Mouse (Mus musculus) lung, postnatal 36 days (tissue): ENCODE data around the gene Cd151.
A peak's percentile ranks its signal among the peaks of the same experiment; 100 is the strongest.
"Not testable (repeated sequence)": the region's sequence is repeated elsewhere in the genome, so short reads cannot be mapped to it uniquely, and the experiment has no call there.

Experiments used
- DNase-seq: peaks from one replicate; pipeline ENCODE4 v3.0.0; 2022; ENCODE audit warnings: mixed read lengths

Cd151 gene

GRCm38 (mm10) chr7:141436523-141436892 is 30.7 kb upstream of the Cd151 start:
- no peak for DNase-seq

GRCm38 (mm10) chr7:141437178-141438120 is 29.7 kb upstream of the Cd151 start, which contains the start of gene Slc25a22:
Gene Slc25a22 (minus strand): TSS chr7:141437892.
- peak; percentile 90 for DNase-seq

- DNase-seq, result no peak
These were observed 28.8 kb upstream of the Cd151 start for GRCm38 (mm10) chr7:141438201-141438968.

GRCm38 (mm10) chr7:141439140-141439679 is 28.0 kb upstream of the Cd151 start:
- no peak for DNase-seq

- DNase-seq, result no peak
These were observed 27.4 kb upstream of the Cd151 start for GRCm38 (mm10) chr7:141439811-141440210.

- DNase-seq, result peak; percentile 80
These were observed 26.6 kb upstream of the Cd151 start for GRCm38 (mm10) chr7:141440613-141441012.

GRCm38 (mm10) chr7:141441460-141441859 is 25.7 kb upstream of the Cd151 start:
- DNase-seq, result no peak

- DNase-seq, result no peak
These were observed 25.0 kb upstream of the Cd151 start for GRCm38 (mm10) chr7:141442199-141442598.

- DNase-seq, result no peak
These were observed 23.9 kb upstream of the Cd151 start for GRCm38 (mm10) chr7:141443081-141443821.

GRCm38 (mm10) chr7:141443828-141444237 is 23.4 kb upstream of the Cd151 start, which contains the start of gene Pidd1:
Gene Pidd1 (minus strand): TSS chr7:141444025.
- DNase-seq, result peak; percentile 77

- DNase-seq, result not testable (repeated sequence)
These were observed 20.8 kb upstream of the Cd151 start for GRCm38 (mm10) chr7:141446374-141446773.

GRCm38 (mm10) chr7:141447110-141447991 is 19.8 kb upstream of the Cd151 start, which contains the start of gene Rplp2:
Gene Rplp2 (plus strand): TSS chr7:141447370.
- DNase-seq, result peak; percentile 95

GRCm38 (mm10) chr7:141451928-141452327 is 15.3 kb upstream of the Cd151 start:
- DNase-seq, result no peak

- no peak for DNase-seq
These were observed 13.6 kb upstream of the Cd151 start for GRCm38 (mm10) chr7:141453636-141454035.

GRCm38 (mm10) chr7:141454967-141455551 is 12.1 kb upstream of the Cd151 start, which contains the start of gene Pnpla2:
Gene Pnpla2 (plus strand): TSS chr7:141455198.
- DNase-seq, result peak; percentile 99

GRCm38 (mm10) chr7:141455610-141456314 is 11.4 kb upstream of the Cd151 start:
- DNase-seq, result peak; percentile 94

GRCm38 (mm10) chr7:141456739-141457138 is 10.5 kb upstream of the Cd151 start:
- peak; percentile 80 for DNase-seq

- no peak for DNase-seq
These were observed 10.0 kb upstream of the Cd151 start for GRCm38 (mm10) chr7:141457236-141457635.

GRCm38 (mm10) chr7:141457986-141458660 is 9.1 kb upstream of the Cd151 start:
- peak; percentile 83 for DNase-seq

- DNase-seq, result no peak
These were observed 8.5 kb upstream of the Cd151 start for GRCm38 (mm10) chr7:141458661-141459060.
